Mouse (Mus musculus): Measurements from ENCODE around the gene 6430531B16Rik. TPM values are rescaled to one million over a fixed set of nuclear protein-coding genes. Genes with fewer than 3 reads are reported as not detected.

Gene 6430531B16Rik
- polyA plus RNA-seq, 2 experiments: not detected

GRCm38 (mm10) chr7:139967175-139967574 is 11.4 kb downstream of the 6430531B16Rik start:
- ATAC-seq (ENCODE audit: insufficient read depth) (no peak), DNase-seq (ENCODE audit: low read depth in 3 of 3, low spot score in 3 of 3) (no peak)
- Histone ChIP-seq H3K27ac (no peak overlapping the region), H3K36me3 (replicated peaks; ENCODE audit: control insufficient read depth, insufficient read depth, low read depth) (no peaks in the 10 kb centered on the region), H3K9ac (replicated peaks) (no peak overlapping the region), H3K9me3 (ENCODE audit: control insufficient read depth, low read length) (no peaks in the 10 kb centered on the region), H3K4me1 (replicated peaks; ENCODE audit: control insufficient read depth in 2 of 2, insufficient read depth in 2 of 2, low read length in 1 of 2) (no peaks in the 10 kb centered on the region; a peak in 1 of 4 replicates), H3K4me3 (ENCODE audit: insufficient read depth in 1 of 2, low read depth in 2 of 2, low read length in 2 of 2) (no peak overlapping the region), H3K27me3 (ENCODE audit: control insufficient read depth, insufficient read depth, low read length) (no peaks in the 10 kb centered on the region; the same call in 1 of the 2 replicates), H3K4me2 (ENCODE audit: low read depth) (no peak overlapping the region)
- TF ChIP-seq CTCF (IDR thresholded peaks at IDR 0.05; ENCODE audit: low read depth): no peak
- no peak for TF ChIP-seq EP300 (IDR thresholded peaks at IDR 0.05; ENCODE audit: low read depth)
- WGBS (ENCODE audit: insufficient replicate concordance): 23% methylated on average over 4 of the region's 4 CpGs

- Histone ChIP-seq H3K9ac (replicated peaks) (no peak overlapping the region), H3K9me3 (ENCODE audit: control insufficient read depth, low read length) (no peaks in the 10 kb centered on the region), H3K4me2 (ENCODE audit: low read depth) (no peak overlapping the region), H3K4me3 (ENCODE audit: insufficient read depth in 1 of 2, low read depth in 2 of 2, low read length in 2 of 2) (no peak overlapping the region), H3K36me3 (replicated peaks; ENCODE audit: control insufficient read depth, insufficient read depth, low read depth) (no peaks in the 10 kb centered on the region), H3K27me3 (ENCODE audit: control insufficient read depth, insufficient read depth, low read length) (no peaks in the 10 kb centered on the region; the same call in 1 of the 2 replicates), H3K4me1 (replicated peaks; ENCODE audit: control insufficient read depth in 2 of 2, insufficient read depth in 2 of 2, low read length in 1 of 2) (no peaks in the 10 kb centered on the region), H3K27ac (no peak overlapping the region)
- WGBS (ENCODE audit: insufficient replicate concordance): 43% methylated on average over 4 of the region's 4 CpGs
- no peak for DNase-seq (ENCODE audit: low read depth in 3 of 3, low spot score in 3 of 3)
- TF ChIP-seq CTCF (IDR thresholded peaks at IDR 0.05; ENCODE audit: low read depth): no peak
- TF ChIP-seq EP300 (IDR thresholded peaks at IDR 0.05; ENCODE audit: low read depth): no peak
- no peak for ATAC-seq (ENCODE audit: insufficient read depth)
These were observed 14.7 kb downstream of the 6430531B16Rik start for GRCm38 (mm10) chr7:139963814-139964213.

- H3K4me2 ChIP-seq (ENCODE audit: low read depth): no peak overlapping the region
- DNase-seq (ENCODE audit: low read depth in 3 of 3, low spot score in 3 of 3): no peak
- H3K27ac ChIP-seq: no peak overlapping the region
- no peaks in the 10 kb centered on the region for H3K9me3 ChIP-seq (ENCODE audit: control insufficient read depth, low read length)
- WGBS (ENCODE audit: insufficient replicate concordance): 61% methylated on average over 10 of the region's 10 CpGs
- H3K4me3 ChIP-seq (ENCODE audit: insufficient read depth in 1 of 2, low read depth in 2 of 2, low read length in 2 of 2): no peak overlapping the region
- no peaks in the 10 kb centered on the region for H3K4me1 ChIP-seq (replicated peaks; ENCODE audit: control insufficient read depth in 2 of 2, insufficient read depth in 2 of 2, low read length in 1 of 2)
- TF ChIP-seq CTCF (IDR thresholded peaks at IDR 0.05; ENCODE audit: low read depth): no peak
- TF ChIP-seq EP300 (IDR thresholded peaks at IDR 0.05; ENCODE audit: low read depth): no peak
- peaks cover 2% of the 10 kb centered on the region; the same call in 1 of the 2 replicates for H3K27me3 ChIP-seq (ENCODE audit: control insufficient read depth, insufficient read depth, low read length)
- ATAC-seq (ENCODE audit: insufficient read depth): no peak
- no peaks in the 10 kb centered on the region for H3K36me3 ChIP-seq (replicated peaks; ENCODE audit: control insufficient read depth, insufficient read depth, low read depth)
- no peak overlapping the region for H3K9ac ChIP-seq (replicated peaks)
These were observed 17.4 kb downstream of the 6430531B16Rik start for GRCm38 (mm10) chr7:139961141-139961540.

GRCm38 (mm10) chr7:139957958-139958357 is 20.6 kb downstream of the 6430531B16Rik start:
- peaks cover 0 to 4% of the 10 kb centered on the region in 2 experiments; a peak in 1 of 4 replicates for H3K4me1 ChIP-seq (replicated peaks; ENCODE audit: control insufficient read depth in 2 of 2, insufficient read depth in 2 of 2, low read length in 1 of 2)
- DNase-seq (ENCODE audit: low read depth in 3 of 3, low spot score in 3 of 3) (no peak), ATAC-seq (ENCODE audit: insufficient read depth) (no peak)
- 26% methylated on average over 11 of the region's 11 CpGs for WGBS (ENCODE audit: insufficient replicate concordance)
- H3K27me3 ChIP-seq (ENCODE audit: control insufficient read depth, insufficient read depth, low read length): peaks cover 2% of the 10 kb centered on the region; the same call in 1 of the 2 replicates
- no peaks in the 10 kb centered on the region for H3K36me3 ChIP-seq (replicated peaks; ENCODE audit: control insufficient read depth, insufficient read depth, low read depth)
- H3K4me3 ChIP-seq (ENCODE audit: insufficient read depth in 1 of 2, low read depth in 2 of 2, low read length in 2 of 2): no peak overlapping the region
- TF ChIP-seq EP300 (IDR thresholded peaks at IDR 0.05; ENCODE audit: low read depth): no peak
- TF ChIP-seq CTCF (IDR thresholded peaks at IDR 0.05; ENCODE audit: low read depth): no peak
- no peak overlapping the region for H3K4me2 ChIP-seq (ENCODE audit: low read depth)
- H3K27ac ChIP-seq: no peak overlapping the region
- H3K9me3 ChIP-seq (ENCODE audit: control insufficient read depth, low read length): no peaks in the 10 kb centered on the region
- H3K9ac ChIP-seq (replicated peaks): no peak overlapping the region

- ATAC-seq (ENCODE audit: insufficient read depth): no peak
- Histone ChIP-seq H3K4me3 (ENCODE audit: insufficient read depth in 1 of 2, low read depth in 2 of 2, low read length in 2 of 2) (no peak overlapping the region), H3K27ac (no peak overlapping the region), H3K4me1 (replicated peaks; ENCODE audit: control insufficient read depth in 2 of 2, insufficient read depth in 2 of 2, low read length in 1 of 2) (peaks cover 0 to 4% of the 10 kb centered on the region in 2 experiments; a peak in 1 of 4 replicates), H3K36me3 (replicated peaks; ENCODE audit: control insufficient read depth, insufficient read depth, low read depth) (no peaks in the 10 kb centered on the region), H3K27me3 (ENCODE audit: control insufficient read depth, insufficient read depth, low read length) (peaks cover 2% of the 10 kb centered on the region; the same call in 1 of the 2 replicates), H3K4me2 (ENCODE audit: low read depth) (no peak overlapping the region), H3K9me3 (ENCODE audit: control insufficient read depth, low read length) (no peaks in the 10 kb centered on the region), H3K9ac (replicated peaks) (no peak overlapping the region)
- TF ChIP-seq CTCF (IDR thresholded peaks at IDR 0.05; ENCODE audit: low read depth): no peak
- TF ChIP-seq EP300 (IDR thresholded peaks at IDR 0.05; ENCODE audit: low read depth): no peak
- DNase-seq (ENCODE audit: low read depth in 3 of 3, low spot score in 3 of 3): no peak
- 17% methylated on average over 11 of the region's 11 CpGs for WGBS (ENCODE audit: insufficient replicate concordance)
These were observed 21.1 kb downstream of the 6430531B16Rik start for GRCm38 (mm10) chr7:139957437-139957836.

Measured in liver, embryonic 14.5 days (tissue).